Mouse (Mus musculus): ENCODE data around the gene Necab3.

DNA sequence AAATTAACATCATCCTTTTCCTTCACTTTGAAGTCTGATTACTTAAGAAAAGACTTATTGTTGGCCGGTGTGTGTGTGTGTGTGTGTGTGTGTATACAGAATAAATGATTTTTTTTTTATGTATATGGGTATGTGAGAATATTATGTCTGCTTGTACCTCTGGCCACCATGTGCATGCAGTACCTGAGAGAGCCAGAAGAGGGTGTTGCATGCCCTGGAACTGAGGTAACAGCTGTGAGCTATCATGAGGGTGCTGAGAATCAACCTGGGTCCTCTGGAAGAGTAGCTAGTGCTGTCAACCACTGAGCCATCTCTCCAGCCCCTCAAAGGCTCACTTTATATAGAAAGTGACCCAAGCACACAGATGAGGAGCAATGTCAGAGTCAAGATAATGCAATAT lies 22.7 kb upstream of the Necab3 start:
- TF ChIP-seq POLR2A (IDR thresholded peaks at IDR 0.05; ENCODE audit: borderline replicate concordance, insufficient read depth, low read length) (no peak), CTCF (IDR thresholded peaks at IDR 0.05; ENCODE audit: borderline replicate concordance, insufficient read depth, low read depth, low read length) (0 out of 2 replicates have a peak, but pooled peaks have one; percentile 8)
